Mouse (Mus musculus): ENCODE results near the gene 6030452D12Rik. TPM values are rescaled to one million over a fixed set of nuclear protein-coding genes. Genes with fewer than 3 reads are reported as not detected.
A peak's percentile ranks its signal among the peaks of the same experiment; 100 is the strongest.

Gene 6030452D12Rik
- polyA plus RNA-seq, 2 experiments, result not detected

DNA sequence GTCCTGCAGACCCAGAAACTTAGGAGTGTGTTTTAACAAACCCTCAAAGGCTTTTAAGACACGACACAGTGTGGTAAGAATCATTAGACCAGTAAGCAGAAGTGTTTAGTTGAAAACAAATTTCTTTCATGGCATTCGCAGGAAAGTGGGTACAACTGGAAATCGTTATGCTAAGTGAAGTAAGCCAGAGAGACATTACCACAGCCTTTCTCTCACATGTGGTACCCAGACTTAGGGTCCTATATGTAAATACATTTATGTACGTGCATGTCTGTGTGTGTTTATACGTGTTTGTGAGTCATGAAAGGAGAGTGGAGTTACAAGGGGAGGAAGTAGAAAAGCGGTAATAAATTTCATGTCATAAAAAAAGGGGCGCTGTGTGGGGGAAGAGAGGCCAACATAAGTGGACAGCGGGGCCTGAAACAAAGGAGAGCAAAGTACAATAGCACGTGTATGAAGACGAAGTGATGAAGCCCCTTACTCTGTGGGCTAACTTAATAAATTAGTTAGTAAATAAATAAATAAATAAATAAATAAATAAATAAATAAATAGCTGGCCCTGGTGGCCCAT lies 48.1 kb downstream of the 6030452D12Rik start:
- Histone ChIP-seq H3K9ac (ENCODE audit: low read depth, low read length, severe bottlenecking) (no peak overlapping the region), H3K4me3 (replicated peaks; ENCODE audit: low read length) (no peak overlapping the region), H3K27me3 (ENCODE audit: control insufficient read depth, insufficient read depth, low read length) (no peaks in the 10 kb centered on the region), H3K9me3 (ENCODE audit: control insufficient read depth, low read length) (no peaks in the 10 kb centered on the region), H3K36me3 (ENCODE audit: control insufficient read depth, insufficient read depth, low read length) (peaks cover 69% of the 10 kb centered on the region), H3K4me2 (replicated peaks; ENCODE audit: low read depth, low read length, severe bottlenecking) (no peak overlapping the region), H3K4me1 (ENCODE audit: control insufficient read depth, insufficient read depth, low read length) (no peaks in the 10 kb centered on the region), H3K27ac (replicated peaks; ENCODE audit: low read depth, low read length) (no peak overlapping the region)
- peak; percentile 41; the same call in 1 of the 2 replicates for ATAC-seq (ENCODE audit: low FRiP score, low read depth)
- peak; percentile 43 for DNase-seq (ENCODE audit: low spot score)
- WGBS, result 33% methylated on average over 10 of the region's 10 CpGs
- no peak for TF ChIP-seq POLR2A (IDR thresholded peaks at IDR 0.05; ENCODE audit: borderline replicate concordance, extremely low read depth, insufficient read depth, insufficient read length)

- 94% methylated on average over 1 of the region's 1 CpGs for WGBS
- no peak overlapping the region for H3K27ac ChIP-seq (replicated peaks; ENCODE audit: low read depth, low read length)
- no peak overlapping the region for H3K4me2 ChIP-seq (replicated peaks; ENCODE audit: low read depth, low read length, severe bottlenecking)
- ATAC-seq (ENCODE audit: low FRiP score, low read depth), result no peak
- H3K27me3 ChIP-seq (ENCODE audit: control insufficient read depth, insufficient read depth, low read length), result no peaks in the 10 kb centered on the region
- TF ChIP-seq POLR2A (IDR thresholded peaks at IDR 0.05; ENCODE audit: borderline replicate concordance, extremely low read depth, insufficient read depth, insufficient read length), result no peak
- peaks cover 66% of the 10 kb centered on the region for H3K36me3 ChIP-seq (ENCODE audit: control insufficient read depth, insufficient read depth, low read length)
- no peak overlapping the region for H3K4me3 ChIP-seq (replicated peaks; ENCODE audit: low read length)
- H3K9ac ChIP-seq (ENCODE audit: low read depth, low read length, severe bottlenecking), result no peak overlapping the region
- DNase-seq (ENCODE audit: low spot score), result no peak
- H3K9me3 ChIP-seq (ENCODE audit: control insufficient read depth, low read length), result 0 out of 2 replicates have a peak, but pooled peaks cover 3% of the 10 kb centered on the region
- no peaks in the 10 kb centered on the region for H3K4me1 ChIP-seq (ENCODE audit: control insufficient read depth, insufficient read depth, low read length)
Measured at GRCm38 (mm10) chr8:106550906-106551305, 50.6 kb downstream of the 6030452D12Rik start.

DNA sequence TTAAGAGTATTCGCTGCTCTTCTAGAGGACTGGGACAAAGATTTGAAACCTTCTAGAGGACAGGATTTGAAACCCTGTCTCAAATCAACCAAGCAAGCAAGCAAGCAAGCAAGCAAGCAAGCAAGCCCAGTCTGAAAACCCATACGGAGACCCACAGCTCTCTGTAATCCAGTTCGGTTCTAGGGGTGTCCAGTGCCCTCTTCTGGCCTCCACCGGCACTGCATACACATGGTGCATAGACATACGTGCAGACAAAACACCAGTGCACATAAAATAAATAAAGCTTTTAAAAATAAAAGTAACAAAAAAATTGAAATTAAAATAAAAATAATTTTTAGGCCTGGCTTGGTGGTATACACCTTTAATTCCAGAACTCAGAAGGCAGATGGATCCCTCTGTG lies 53.7 kb downstream of the 6030452D12Rik start:
- Histone ChIP-seq H3K9me3 (ENCODE audit: control insufficient read depth, low read length) (0 out of 2 replicates have a peak, but pooled peaks cover 7% of the 10 kb centered on the region), H3K27ac (replicated peaks; ENCODE audit: low read depth, low read length) (no peak overlapping the region), H3K27me3 (ENCODE audit: control insufficient read depth, insufficient read depth, low read length) (no peaks in the 10 kb centered on the region), H3K4me1 (ENCODE audit: control insufficient read depth, insufficient read depth, low read length) (no peaks in the 10 kb centered on the region), H3K36me3 (ENCODE audit: control insufficient read depth, insufficient read depth, low read length) (peaks cover 67% of the 10 kb centered on the region), H3K4me3 (replicated peaks; ENCODE audit: low read length) (no peak overlapping the region), H3K4me2 (replicated peaks; ENCODE audit: low read depth, low read length, severe bottlenecking) (no peak overlapping the region), H3K9ac (ENCODE audit: low read depth, low read length, severe bottlenecking) (no peak overlapping the region)
- 96% methylated on average over 5 of the region's 5 CpGs for WGBS
- no peak for ATAC-seq (ENCODE audit: low FRiP score, low read depth)
- no peak for TF ChIP-seq POLR2A (IDR thresholded peaks at IDR 0.05; ENCODE audit: borderline replicate concordance, extremely low read depth, insufficient read depth, insufficient read length)
- DNase-seq (ENCODE audit: low spot score), result no peak

GRCm38 (mm10) chr8:106556068-106556645 lies 55.8 kb downstream of the 6030452D12Rik start:
- no peaks in the 10 kb centered on the region for H3K27me3 ChIP-seq (ENCODE audit: control insufficient read depth, insufficient read depth, low read length)
- no peak overlapping the region for H3K4me2 ChIP-seq (replicated peaks; ENCODE audit: low read depth, low read length, severe bottlenecking)
- H3K36me3 ChIP-seq (ENCODE audit: control insufficient read depth, insufficient read depth, low read length), result peaks cover 60% of the 10 kb centered on the region
- no peak for TF ChIP-seq POLR2A (IDR thresholded peaks at IDR 0.05; ENCODE audit: borderline replicate concordance, extremely low read depth, insufficient read depth, insufficient read length)
- H3K9me3 ChIP-seq (ENCODE audit: control insufficient read depth, low read length), result 0 out of 2 replicates have a peak, but pooled peaks cover 7% of the 10 kb centered on the region
- no peak overlapping the region for H3K9ac ChIP-seq (ENCODE audit: low read depth, low read length, severe bottlenecking)
- no peak for DNase-seq (ENCODE audit: low spot score)
- no peaks in the 10 kb centered on the region; the same call in 1 of the 2 replicates for H3K4me1 ChIP-seq (ENCODE audit: control insufficient read depth, insufficient read depth, low read length)
- H3K27ac ChIP-seq (replicated peaks; ENCODE audit: low read depth, low read length), result no peak overlapping the region
- WGBS, result 65% methylated on average over 4 of the region's 7 CpGs
- no peak for ATAC-seq (ENCODE audit: low FRiP score, low read depth)
- no peak overlapping the region for H3K4me3 ChIP-seq (replicated peaks; ENCODE audit: low read length)

Other genes with a start within 250 kb of the 6030452D12Rik start
- gene Smpd3, start 162.5 kb upstream of the 6030452D12Rik start, polyA plus RNA-seq (2012; rRNA removed), result 17.5 and 22.5 TPM in 2 replicates
- 7.4 and 11.2 TPM in 2 replicates for gene Smpd3, start 162.5 kb upstream of the 6030452D12Rik start, polyA plus RNA-seq (2014; fragmentation: Nextera tagmentation; extraction: Ambion mirVana)
- gene Zfp90, start 85.2 kb upstream of the 6030452D12Rik start, polyA plus RNA-seq (2012; rRNA removed), result 15.2 and 19.7 TPM in 2 replicates
- gene Zfp90, start 85.2 kb upstream of the 6030452D12Rik start, polyA plus RNA-seq (2014; fragmentation: Nextera tagmentation; extraction: Ambion mirVana), result 20.6 and 26.5 TPM in 2 replicates
- 49.5 and 60.4 TPM in 2 replicates for gene Cdh3, start 10.4 kb downstream of the 6030452D12Rik start, polyA plus RNA-seq (2012; rRNA removed)
- gene Cdh3, start 10.4 kb downstream of the 6030452D12Rik start, polyA plus RNA-seq (2014; fragmentation: Nextera tagmentation; extraction: Ambion mirVana), result 23.0 and 25.0 TPM in 2 replicates
- gene Gm10073, start 72.9 kb downstream of the 6030452D12Rik start, polyA plus RNA-seq (2012; rRNA removed), result 27.8 and 43.1 TPM in 2 replicates
- gene Gm10073, start 72.9 kb downstream of the 6030452D12Rik start, polyA plus RNA-seq (2014; fragmentation: Nextera tagmentation; extraction: Ambion mirVana), result 11.1 and 15.2 TPM in 2 replicates
- gene Cdh1, start 102.8 kb downstream of the 6030452D12Rik start, polyA plus RNA-seq (2012; rRNA removed), result 21.7 and 25.2 TPM in 2 replicates
- 56.1 and 58.6 TPM in 2 replicates for gene Cdh1, start 102.8 kb downstream of the 6030452D12Rik start, polyA plus RNA-seq (2014; fragmentation: Nextera tagmentation; extraction: Ambion mirVana)
- gene Tango6, start 182.5 kb downstream of the 6030452D12Rik start, polyA plus RNA-seq (2012; rRNA removed), result 5.9 and 6.5 TPM in 2 replicates
- gene Tango6, start 182.5 kb downstream of the 6030452D12Rik start, polyA plus RNA-seq (2014; fragmentation: Nextera tagmentation; extraction: Ambion mirVana), result 6.5 and 7.0 TPM in 2 replicates